Mouse (Mus musculus) stomach, postnatal 0 days (tissue): ENCODE measurements around the gene Rab3b. TPM values are rescaled to one million over a fixed set of nuclear protein-coding genes. Genes with fewer than 3 reads are reported as not detected.

Experiments
- ATAC-seq: fragments of 200-750 bp; cut with Nextera tagmentation; 2 replicates; pipeline ENCODE4 v1.8.0; 2017; ENCODE audit not compliant: low FRiP score, low TSS enrichment
- DNase-seq: peaks from one replicate; pipeline ENCODE4 v3.0.0-alpha.2; 2016; ENCODE audit warnings: low spot score
- H3K27ac ChIP-seq: fragments of 300-500 bp; sonication (generic); replicated peaks from 2 replicates; pipeline ENCODE4 v1.5.1; 2014; ENCODE audit warnings: mild to moderate bottlenecking, control low read depth
- H3K27me3 ChIP-seq: fragments of 300-500 bp; sonication (generic); 2 replicates; pipeline ENCODE4 v1.6.1; 2014; ENCODE audit warnings: low read length; ENCODE audit not compliant: control insufficient read depth, insufficient read depth
- H3K36me3 ChIP-seq: fragments of 300-500 bp; sonication (generic); 2 replicates; pipeline ENCODE4 v1.6.1; 2014; ENCODE audit warnings: low read length, mixed read lengths; ENCODE audit not compliant: control insufficient read depth, insufficient read depth
- H3K4me1 ChIP-seq: fragments of 300-500 bp; sonication (generic); replicated peaks from 2 replicates; pipeline ENCODE4 v1.6.1; 2014; ENCODE audit warnings: antibody characterized with exemption; ENCODE audit not compliant: control insufficient read depth, insufficient read depth
- H3K4me2 ChIP-seq: fragments of 300-500 bp; sonication (generic); replicated peaks from 2 replicates; pipeline ENCODE4 v1.6.1; 2014; ENCODE audit warnings: low read depth, mild to moderate bottlenecking, control low read depth, moderate library complexity
- H3K4me3 ChIP-seq: fragments of 300-500 bp; sonication (generic); 2 replicates; pipeline ENCODE4 v1.5.1; 2014; ENCODE audit warnings: low read depth, low read length, control low read depth
- H3K9ac ChIP-seq: fragments of 300-500 bp; sonication (generic); 2 replicates; pipeline ENCODE4 v1.6.1; 2014; ENCODE audit warnings: mild to moderate bottlenecking, low read length, control low read depth, mixed read lengths
- H3K9me3 ChIP-seq: fragments of 300-500 bp; sonication (generic); 2 replicates; pipeline ENCODE4 v1.6.1; 2016; ENCODE audit warnings: low read length; ENCODE audit not compliant: control insufficient read depth
- CTCF ChIP-seq: IDR thresholded peaks from 2 replicates; pipeline ENCODE4 v1.5.1; 2016; ENCODE audit warnings: antibody characterized with exemption, low read depth, mild to moderate bottlenecking, moderate library complexity
- EP300 ChIP-seq: optimal IDR thresholded peaks from 2 replicates; pipeline ENCODE3; 2016; ENCODE audit warnings: antibody characterized with exemption
- WGBS: fragments of 180-500 bp; shearing (Covaris S2); extraction: QIAGEN DNeasy Blood & Tissue Kit; methylation state at CpG from one replicate; pipeline ENCODE4 v1.1.7; 2014; 5-methylcytosine and 5-hydroxymethylcytosine counted together
- polyA plus RNA-seq: library from polyadenylated mRNA; unstranded; fragments of >200 nt; fragmentation: Nextera tagmentation; extraction: Ambion mirVana; gene quantifications from 2 replicates; pipeline ENCODE4 v1.2.1, GENCODE M21; 2015

Gene Rab3b
- polyA plus RNA-seq, 1 experiment from 2014 or later = 11.9 TPM

DNA sequence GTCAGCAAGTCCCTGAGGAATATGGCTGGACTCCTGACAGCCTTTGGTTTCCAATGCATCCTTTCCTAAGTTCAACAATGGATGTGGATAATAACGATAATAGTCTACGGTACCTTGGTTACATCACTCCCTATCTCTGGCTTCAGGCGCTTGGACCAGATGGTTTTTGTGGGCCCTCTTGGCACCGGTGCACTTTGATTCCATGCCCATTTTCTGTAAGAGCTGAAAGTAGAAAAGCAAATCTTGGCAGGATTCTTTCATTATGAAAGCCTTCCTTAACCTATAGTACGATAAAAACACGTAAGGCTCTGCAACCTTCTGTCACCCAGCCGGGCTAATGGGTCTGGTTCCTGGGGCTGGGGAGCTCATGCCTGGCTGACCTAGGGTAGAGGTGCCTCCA, 70.3 kb downstream of the Rab3b start:
- ATAC-seq (no peak), DNase-seq (no peak)
- no peaks in the 10 kb centered on the region for H3K27me3 ChIP-seq
- no peaks in the 10 kb centered on the region for H3K9me3 ChIP-seq
- H3K9ac ChIP-seq = no peak overlapping the region
- no peak overlapping the region for H3K4me2 ChIP-seq
- 69% methylated on average over 7 of the region's 7 CpGs for WGBS
- H3K4me3 ChIP-seq = no peak overlapping the region
- TF ChIP-seq CTCF = no peak
- no peak for TF ChIP-seq EP300
- H3K27ac ChIP-seq = no peak overlapping the region
- no peaks in the 10 kb centered on the region for H3K36me3 ChIP-seq
- H3K4me1 ChIP-seq = no peaks in the 10 kb centered on the region

- WGBS = 86% methylated on average over 1 of the region's 1 CpGs
- H3K4me1 ChIP-seq = no peaks in the 10 kb centered on the region
- H3K27me3 ChIP-seq = no peaks in the 10 kb centered on the region
- no peaks in the 10 kb centered on the region for H3K9me3 ChIP-seq
- ATAC-seq (no peak), DNase-seq (no peak)
- H3K4me2 ChIP-seq = no peak overlapping the region
- H3K36me3 ChIP-seq = no peaks in the 10 kb centered on the region
- no peak for TF ChIP-seq EP300
- TF ChIP-seq CTCF = no peak
- no peak overlapping the region for H3K9ac ChIP-seq
- H3K27ac ChIP-seq = no peak overlapping the region
- H3K4me3 ChIP-seq = no peak overlapping the region
These were observed 71.3 kb downstream of the Rab3b start for GRCm38 (mm10) chr4:108950201-108950600.

GRCm38 (mm10) chr4:108951663-108952062, 72.8 kb downstream of the Rab3b start:
- WGBS = 85% methylated on average over 4 of the region's 4 CpGs
- H3K9me3 ChIP-seq = no peaks in the 10 kb centered on the region
- H3K27me3 ChIP-seq = no peaks in the 10 kb centered on the region
- H3K4me2 ChIP-seq = no peak overlapping the region
- ATAC-seq = no peak
- no peak for TF ChIP-seq CTCF
- no peak for TF ChIP-seq EP300
- DNase-seq = no peak
- no peak overlapping the region for H3K4me3 ChIP-seq
- H3K9ac ChIP-seq = no peak overlapping the region
- no peaks in the 10 kb centered on the region for H3K36me3 ChIP-seq
- H3K4me1 ChIP-seq = no peaks in the 10 kb centered on the region
- H3K27ac ChIP-seq = no peak overlapping the region

GRCm38 (mm10) chr4:108959696-108960095, 80.8 kb downstream of the Rab3b start:
- Histone ChIP-seq H3K4me3 (no peak overlapping the region), H3K9ac (no peak overlapping the region), H3K36me3 (no peaks in the 10 kb centered on the region), H3K9me3 (no peaks in the 10 kb centered on the region), H3K27me3 (no peaks in the 10 kb centered on the region), H3K27ac (no peak overlapping the region), H3K4me1 (no peaks in the 10 kb centered on the region), H3K4me2 (no peak overlapping the region)
- DNase-seq = no peak
- no peak for ATAC-seq
- TF ChIP-seq CTCF (no peak), EP300 (no peak)
- WGBS = 84% methylated on average over 3 of the region's 3 CpGs

DNA sequence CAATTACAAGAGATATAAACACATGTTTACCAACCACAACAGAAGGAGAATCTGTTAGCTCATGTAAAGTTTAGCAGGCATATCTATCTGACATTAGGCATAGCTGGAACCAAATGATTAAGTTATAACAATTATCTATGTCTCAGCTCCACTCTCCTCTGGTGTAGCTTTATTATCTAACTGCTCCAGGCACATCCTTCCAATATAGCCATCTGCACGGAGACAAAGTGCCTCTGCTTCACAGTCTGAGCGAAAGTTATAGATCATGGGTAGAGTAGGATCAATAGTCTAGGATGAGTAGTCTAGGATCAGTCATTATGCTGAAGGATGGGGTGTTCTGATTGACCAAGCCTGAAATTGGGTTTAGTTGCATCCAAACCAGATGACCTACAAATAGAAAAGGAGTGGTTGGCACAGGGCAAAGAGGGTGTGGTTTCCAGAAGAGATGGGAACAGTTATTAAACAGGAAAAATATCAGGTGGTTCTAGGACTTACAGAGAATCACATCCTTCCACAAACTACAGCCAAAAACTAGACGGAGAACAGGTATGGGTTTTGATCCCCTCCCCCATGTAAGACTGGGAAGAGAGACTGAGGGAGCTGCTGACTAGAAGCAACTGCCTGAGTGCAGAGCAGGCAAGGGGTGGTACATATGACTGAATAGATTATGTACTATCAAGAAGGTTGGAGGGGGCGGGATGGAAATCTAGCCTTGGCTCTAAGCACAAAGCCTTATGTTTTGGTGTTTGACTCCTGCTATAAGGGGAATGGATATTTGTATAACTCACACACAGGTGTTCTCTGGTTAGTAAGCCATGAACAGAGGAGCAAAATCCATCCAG, 82.0 kb downstream of the Rab3b start:
- DNase-seq (no peak), ATAC-seq (no peak)
- no peaks in the 10 kb centered on the region for H3K27me3 ChIP-seq
- no peak for TF ChIP-seq CTCF
- no peaks in the 10 kb centered on the region for H3K36me3 ChIP-seq
- H3K9me3 ChIP-seq = no peaks in the 10 kb centered on the region
- no peaks in the 10 kb centered on the region for H3K4me1 ChIP-seq
- no peak overlapping the region for H3K27ac ChIP-seq
- 77% methylated on average over 4 of the region's 4 CpGs for WGBS
- no peak overlapping the region for H3K9ac ChIP-seq
- no peak overlapping the region for H3K4me3 ChIP-seq
- no peak overlapping the region for H3K4me2 ChIP-seq

DNA sequence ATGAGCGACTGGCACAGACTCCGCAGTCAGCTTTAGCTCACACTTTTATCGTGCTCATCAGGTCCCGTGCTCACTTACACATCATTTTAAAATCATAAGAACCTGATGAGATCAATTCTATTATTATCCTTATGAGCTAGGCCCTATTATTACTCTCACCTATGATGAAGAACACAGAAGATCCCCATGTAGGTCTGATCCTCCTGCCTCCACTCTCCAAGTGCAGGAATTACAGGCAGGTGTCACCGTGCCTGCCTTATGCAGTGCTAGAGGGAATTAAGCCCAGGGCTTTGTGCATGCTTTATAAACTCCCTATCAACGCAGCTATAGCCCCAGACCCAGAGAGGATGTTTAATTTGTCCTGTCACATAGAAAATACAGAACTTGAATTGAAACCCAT, 84.2 kb downstream of the Rab3b start:
- H3K9ac ChIP-seq = no peak overlapping the region
- H3K4me3 ChIP-seq = no peak overlapping the region
- no peaks in the 10 kb centered on the region for H3K27me3 ChIP-seq
- no peak overlapping the region for H3K27ac ChIP-seq
- ATAC-seq (no peak), DNase-seq (no peak)
- no peak for TF ChIP-seq CTCF
- no peak for TF ChIP-seq EP300
- no peaks in the 10 kb centered on the region for H3K36me3 ChIP-seq
- WGBS = 81% methylated on average over 6 of the region's 6 CpGs
- H3K4me1 ChIP-seq = no peaks in the 10 kb centered on the region
- H3K9me3 ChIP-seq = no peaks in the 10 kb centered on the region
- H3K4me2 ChIP-seq = no peak overlapping the region
